Mouse (Mus musculus): ENCODE data around the gene Fitm1. TPM values are rescaled to one million over a fixed set of nuclear protein-coding genes. Genes with fewer than 3 reads are reported as not detected.

The Fitm1 gene
- polyA plus RNA-seq, 1 experiment from 2014 or later = 0.26 TPM

DNA sequence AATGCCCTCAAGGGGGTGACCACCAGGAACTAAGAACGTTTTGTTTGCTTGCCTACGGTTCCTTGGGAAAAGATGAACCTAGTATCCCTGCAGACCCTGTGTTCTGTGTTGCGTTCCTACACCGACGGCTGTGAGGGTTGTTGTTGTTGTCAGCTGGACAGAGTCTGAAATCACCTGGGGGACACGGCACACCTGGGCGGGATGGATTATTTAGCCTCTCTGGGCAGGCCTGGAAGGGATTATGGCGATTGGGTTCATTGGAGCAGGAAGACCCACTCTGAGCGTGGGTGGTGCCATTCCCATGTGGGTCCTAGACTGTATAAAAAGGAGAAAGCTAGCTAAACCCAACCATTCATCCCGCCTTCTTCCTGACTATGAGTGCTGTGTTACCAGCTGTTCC, 13.6 kb upstream of the Fitm1 start:
- Histone ChIP-seq H3K4me3 (ENCODE audit: low read length) (no peak overlapping the region), H3K9me3 (ENCODE audit: control insufficient read depth, low read length) (no peaks in the 10 kb centered on the region), H3K27me3 (replicated peaks; ENCODE audit: control insufficient read depth, insufficient read depth, low read length) (no peaks in the 10 kb centered on the region), H3K27ac (ENCODE audit: low read depth, low read length) (no peak overlapping the region), H3K9ac (ENCODE audit: low read depth, low read length) (no peak overlapping the region), H3K4me2 (ENCODE audit: low read length) (no peak overlapping the region; the same call in 1 of the 2 replicates), H3K4me1 (ENCODE audit: control insufficient read depth, insufficient read depth, low read depth, low read length) (peaks cover 15% of the 10 kb centered on the region), H3K36me3 (ENCODE audit: control insufficient read depth, insufficient read depth, low read length) (peaks cover 22% of the 10 kb centered on the region)
- 87% methylated on average over 10 of the region's 10 CpGs for WGBS
- ATAC-seq = no peak

DNA sequence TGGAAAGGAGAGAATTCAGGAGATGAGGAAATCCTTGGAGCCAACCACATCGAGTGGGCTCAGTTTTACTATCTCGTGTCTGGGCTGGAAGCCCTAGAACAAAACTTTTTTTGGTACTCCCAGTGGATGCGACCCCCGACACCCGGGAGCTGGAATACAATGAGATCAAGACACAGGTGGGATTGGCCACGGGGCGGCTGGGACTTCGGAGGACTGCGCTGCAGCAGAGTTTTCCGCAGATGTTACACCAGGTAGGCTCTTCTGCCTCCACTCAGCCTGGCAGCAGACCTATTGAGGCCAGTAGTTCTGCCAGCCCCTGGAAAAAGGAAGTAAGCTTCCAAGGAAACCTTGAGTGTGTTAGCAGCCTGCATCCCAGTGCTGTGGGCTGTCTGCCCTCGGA, 12.2 kb upstream of the Fitm1 start:
- H3K9ac ChIP-seq (ENCODE audit: low read depth, low read length) = no peak overlapping the region
- no peaks in the 10 kb centered on the region for H3K9me3 ChIP-seq (ENCODE audit: control insufficient read depth, low read length)
- WGBS = 93% methylated on average over 11 of the region's 11 CpGs
- H3K27ac ChIP-seq (ENCODE audit: low read depth, low read length) = no peak overlapping the region
- peaks cover 15% of the 10 kb centered on the region for H3K4me1 ChIP-seq (ENCODE audit: control insufficient read depth, insufficient read depth, low read depth, low read length)
- H3K36me3 ChIP-seq (ENCODE audit: control insufficient read depth, insufficient read depth, low read length) = peaks cover 24% of the 10 kb centered on the region
- ATAC-seq = no peak
- no peak overlapping the region for H3K4me2 ChIP-seq (ENCODE audit: low read length)
- H3K4me3 ChIP-seq (ENCODE audit: low read length) = no peak overlapping the region
- H3K27me3 ChIP-seq (replicated peaks; ENCODE audit: control insufficient read depth, insufficient read depth, low read length) = no peaks in the 10 kb centered on the region

DNA sequence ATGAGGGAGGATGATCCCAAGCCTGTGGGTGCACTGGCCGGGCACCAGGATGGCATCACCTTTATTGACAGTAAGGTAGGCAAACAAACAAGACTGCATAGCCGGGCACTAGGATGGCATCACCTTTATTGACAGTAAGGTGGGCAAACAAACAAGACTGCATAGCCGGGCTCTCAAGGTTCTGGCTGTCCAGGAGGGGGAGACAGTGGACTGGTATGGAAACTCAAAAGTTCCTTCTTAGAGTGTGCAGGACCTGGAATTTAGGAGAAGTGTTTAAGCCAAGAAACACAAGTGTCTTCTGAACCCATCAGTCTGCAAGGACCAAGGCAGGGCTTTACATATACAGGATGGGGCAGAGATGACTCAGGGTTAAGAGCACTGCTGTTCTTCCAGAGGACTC, 9.7 kb upstream of the Fitm1 start:
- Histone ChIP-seq H3K9ac (ENCODE audit: low read depth, low read length) (no peak overlapping the region), H3K27me3 (replicated peaks; ENCODE audit: control insufficient read depth, insufficient read depth, low read length) (no peaks in the 10 kb centered on the region), H3K4me2 (ENCODE audit: low read length) (no peak overlapping the region), H3K27ac (ENCODE audit: low read depth, low read length) (no peak overlapping the region), H3K36me3 (ENCODE audit: control insufficient read depth, insufficient read depth, low read length) (peaks cover 30% of the 10 kb centered on the region), H3K9me3 (ENCODE audit: control insufficient read depth, low read length) (no peaks in the 10 kb centered on the region), H3K4me3 (ENCODE audit: low read length) (no peak overlapping the region), H3K4me1 (ENCODE audit: control insufficient read depth, insufficient read depth, low read depth, low read length) (peaks cover 13% of the 10 kb centered on the region)
- WGBS = 83% methylated on average over 3 of the region's 3 CpGs
- no peak for ATAC-seq

DNA sequence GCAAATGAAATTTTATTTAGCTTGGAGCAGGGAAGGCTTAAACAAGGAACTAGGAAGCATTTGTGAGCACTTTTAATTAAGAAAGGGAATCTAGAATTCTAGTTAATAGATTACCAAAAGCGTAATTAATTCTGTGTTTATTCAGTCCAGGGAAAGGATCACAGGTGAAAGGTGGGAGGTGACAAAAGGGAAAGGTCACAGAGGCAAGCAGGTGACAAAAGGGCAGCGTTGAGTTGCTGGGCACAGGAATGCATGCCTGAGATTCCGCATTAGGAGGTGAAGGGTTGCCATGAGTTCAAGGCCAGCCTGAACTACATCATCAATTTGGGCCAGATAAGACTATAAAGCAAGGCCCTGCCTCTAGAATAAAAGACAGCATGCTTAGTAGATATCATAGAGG, 7.9 kb upstream of the Fitm1 start:
- WGBS = 86% methylated on average over 3 of the region's 3 CpGs
- no peaks in the 10 kb centered on the region for H3K9me3 ChIP-seq (ENCODE audit: control insufficient read depth, low read length)
- H3K9ac ChIP-seq (ENCODE audit: low read depth, low read length) = no peak overlapping the region
- H3K4me2 ChIP-seq (ENCODE audit: low read length) = no peak overlapping the region
- H3K4me3 ChIP-seq (ENCODE audit: low read length) = no peak overlapping the region
- no peaks in the 10 kb centered on the region for H3K27me3 ChIP-seq (replicated peaks; ENCODE audit: control insufficient read depth, insufficient read depth, low read length)
- H3K4me1 ChIP-seq (ENCODE audit: control insufficient read depth, insufficient read depth, low read depth, low read length) = no peaks in the 10 kb centered on the region
- no peak overlapping the region for H3K27ac ChIP-seq (ENCODE audit: low read depth, low read length)
- ATAC-seq = no peak
- peaks cover 30% of the 10 kb centered on the region for H3K36me3 ChIP-seq (ENCODE audit: control insufficient read depth, insufficient read depth, low read length)

DNA sequence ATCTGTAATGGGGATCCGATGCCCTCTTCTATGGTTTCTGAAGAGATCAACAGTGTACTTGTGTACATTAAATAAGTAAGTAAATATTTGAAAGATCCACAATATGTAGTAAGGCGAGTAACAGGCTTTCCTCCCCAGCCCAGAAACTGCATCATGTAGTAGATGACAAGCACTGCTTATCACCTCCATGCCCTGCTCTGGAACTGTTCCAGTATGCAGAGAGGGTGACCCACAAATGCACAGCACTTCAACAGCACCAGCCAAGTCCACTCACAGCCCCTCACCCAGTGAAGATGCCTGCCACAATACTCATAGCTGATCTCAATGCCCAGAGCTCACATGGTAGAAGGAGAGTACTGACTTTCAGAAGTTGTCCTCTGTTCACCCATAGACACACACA, 4.8 kb upstream of the Fitm1 start:
- no peak overlapping the region for H3K4me3 ChIP-seq (ENCODE audit: low read length)
- H3K27me3 ChIP-seq (replicated peaks; ENCODE audit: control insufficient read depth, insufficient read depth, low read length) = no peaks in the 10 kb centered on the region
- no peak for ATAC-seq
- H3K4me1 ChIP-seq (ENCODE audit: control insufficient read depth, insufficient read depth, low read depth, low read length) = no peaks in the 10 kb centered on the region
- WGBS = 89% methylated on average over 2 of the region's 2 CpGs
- H3K9me3 ChIP-seq (ENCODE audit: control insufficient read depth, low read length) = no peaks in the 10 kb centered on the region
- H3K36me3 ChIP-seq (ENCODE audit: control insufficient read depth, insufficient read depth, low read length) = peaks cover 20% of the 10 kb centered on the region
- no peak overlapping the region for H3K9ac ChIP-seq (ENCODE audit: low read depth, low read length)
- H3K4me2 ChIP-seq (ENCODE audit: low read length) = no peak overlapping the region
- H3K27ac ChIP-seq (ENCODE audit: low read depth, low read length) = no peak overlapping the region

DNA sequence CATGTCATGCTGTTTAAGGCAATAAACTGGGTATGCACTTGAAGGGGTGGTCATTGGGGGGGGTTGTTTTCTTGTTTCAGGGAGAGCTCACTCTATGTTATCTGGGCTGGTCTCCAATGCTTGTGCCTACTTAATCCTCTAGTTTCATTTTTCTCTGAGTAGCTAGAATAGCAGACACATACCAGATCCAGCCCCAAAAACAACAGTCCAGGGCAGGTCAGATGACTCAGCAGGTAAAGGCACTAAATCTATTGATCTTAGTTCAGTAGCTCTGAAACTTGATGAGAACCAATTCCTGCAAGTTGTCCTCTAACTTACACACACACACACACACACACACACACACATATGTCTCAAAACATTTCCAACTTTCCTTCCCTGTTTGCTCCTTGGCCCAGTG, 3.7 kb upstream of the Fitm1 start:
- ATAC-seq = no peak
- H3K9me3 ChIP-seq (ENCODE audit: control insufficient read depth, low read length) = no peaks in the 10 kb centered on the region
- no peaks in the 10 kb centered on the region for H3K27me3 ChIP-seq (replicated peaks; ENCODE audit: control insufficient read depth, insufficient read depth, low read length)
- H3K4me2 ChIP-seq (ENCODE audit: low read length) = no peak overlapping the region
- no peak overlapping the region for H3K9ac ChIP-seq (ENCODE audit: low read depth, low read length)
- H3K4me1 ChIP-seq (ENCODE audit: control insufficient read depth, insufficient read depth, low read depth, low read length) = no peaks in the 10 kb centered on the region
- H3K36me3 ChIP-seq (ENCODE audit: control insufficient read depth, insufficient read depth, low read length) = peaks cover 9% of the 10 kb centered on the region
- H3K4me3 ChIP-seq (ENCODE audit: low read length) = no peak overlapping the region
- H3K27ac ChIP-seq (ENCODE audit: low read depth, low read length) = no peak overlapping the region

DNA sequence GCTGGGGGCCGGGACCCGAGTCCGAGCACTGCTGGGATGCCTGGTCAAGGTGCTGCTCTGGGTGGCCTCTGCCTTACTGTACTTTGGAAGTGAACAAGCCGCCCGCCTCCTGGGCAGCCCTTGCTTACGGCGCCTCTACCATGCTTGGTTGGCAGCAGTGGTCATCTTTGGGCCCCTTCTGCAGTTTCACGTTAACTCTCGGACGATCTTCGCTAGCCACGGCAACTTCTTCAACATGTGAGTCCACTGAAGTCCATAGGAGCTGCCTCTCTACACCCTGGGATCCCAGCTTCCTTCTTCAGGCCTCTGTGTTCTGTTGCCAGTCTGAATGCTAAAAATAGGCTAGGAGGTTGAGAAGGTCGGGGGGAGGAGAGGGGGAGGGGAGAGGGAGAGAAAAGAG, 294 bp downstream of the Fitm1 start:
- no peak overlapping the region for H3K27ac ChIP-seq (ENCODE audit: low read depth, low read length)
- no peak overlapping the region for H3K9ac ChIP-seq (ENCODE audit: low read depth, low read length)
- no peak overlapping the region for H3K4me3 ChIP-seq (ENCODE audit: low read length)
- H3K4me2 ChIP-seq (ENCODE audit: low read length) = no peak overlapping the region
- peaks cover 5% of the 10 kb centered on the region for H3K4me1 ChIP-seq (ENCODE audit: control insufficient read depth, insufficient read depth, low read depth, low read length)
- WGBS = 74% methylated on average over 13 of the region's 13 CpGs
- no peaks in the 10 kb centered on the region for H3K9me3 ChIP-seq (ENCODE audit: control insufficient read depth, low read length)
- H3K36me3 ChIP-seq (ENCODE audit: control insufficient read depth, insufficient read depth, low read length) = peaks cover 2% of the 10 kb centered on the region; the same call in 1 of the 2 replicates
- no peak for ATAC-seq
- no peaks in the 10 kb centered on the region for H3K27me3 ChIP-seq (replicated peaks; ENCODE audit: control insufficient read depth, insufficient read depth, low read length)

DNA sequence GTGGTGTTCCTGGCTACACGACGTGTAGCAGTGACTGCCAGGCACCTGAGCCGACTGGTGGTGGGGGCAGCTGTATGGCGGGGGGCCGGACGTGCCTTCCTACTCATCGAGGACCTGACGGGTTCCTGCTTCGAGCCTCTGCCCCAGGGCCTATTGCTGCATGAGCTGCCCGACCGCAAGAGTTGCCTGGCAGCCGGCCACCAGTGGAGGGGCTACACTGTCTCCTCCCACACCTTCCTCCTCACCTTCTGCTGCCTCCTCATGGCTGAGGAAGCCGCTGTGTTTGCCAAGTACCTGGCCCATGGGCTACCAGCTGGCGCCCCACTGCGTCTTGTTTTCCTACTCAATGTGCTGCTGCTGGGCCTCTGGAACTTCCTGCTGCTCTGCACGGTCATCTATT, 959 bp downstream of the Fitm1 start:
- H3K4me1 ChIP-seq (ENCODE audit: control insufficient read depth, insufficient read depth, low read depth, low read length) = peaks cover 5% of the 10 kb centered on the region
- ATAC-seq = no peak
- H3K27ac ChIP-seq (ENCODE audit: low read depth, low read length) = no peak overlapping the region
- no peak overlapping the region for H3K4me3 ChIP-seq (ENCODE audit: low read length)
- H3K9ac ChIP-seq (ENCODE audit: low read depth, low read length) = no peak overlapping the region
- H3K4me2 ChIP-seq (ENCODE audit: low read length) = no peak overlapping the region
- 77% methylated on average over 16 of the region's 16 CpGs for WGBS
- peaks cover 6% of the 10 kb centered on the region for H3K36me3 ChIP-seq (ENCODE audit: control insufficient read depth, insufficient read depth, low read length)
- H3K27me3 ChIP-seq (replicated peaks; ENCODE audit: control insufficient read depth, insufficient read depth, low read length) = no peaks in the 10 kb centered on the region
- H3K9me3 ChIP-seq (ENCODE audit: control insufficient read depth, low read length) = no peaks in the 10 kb centered on the region

DNA sequence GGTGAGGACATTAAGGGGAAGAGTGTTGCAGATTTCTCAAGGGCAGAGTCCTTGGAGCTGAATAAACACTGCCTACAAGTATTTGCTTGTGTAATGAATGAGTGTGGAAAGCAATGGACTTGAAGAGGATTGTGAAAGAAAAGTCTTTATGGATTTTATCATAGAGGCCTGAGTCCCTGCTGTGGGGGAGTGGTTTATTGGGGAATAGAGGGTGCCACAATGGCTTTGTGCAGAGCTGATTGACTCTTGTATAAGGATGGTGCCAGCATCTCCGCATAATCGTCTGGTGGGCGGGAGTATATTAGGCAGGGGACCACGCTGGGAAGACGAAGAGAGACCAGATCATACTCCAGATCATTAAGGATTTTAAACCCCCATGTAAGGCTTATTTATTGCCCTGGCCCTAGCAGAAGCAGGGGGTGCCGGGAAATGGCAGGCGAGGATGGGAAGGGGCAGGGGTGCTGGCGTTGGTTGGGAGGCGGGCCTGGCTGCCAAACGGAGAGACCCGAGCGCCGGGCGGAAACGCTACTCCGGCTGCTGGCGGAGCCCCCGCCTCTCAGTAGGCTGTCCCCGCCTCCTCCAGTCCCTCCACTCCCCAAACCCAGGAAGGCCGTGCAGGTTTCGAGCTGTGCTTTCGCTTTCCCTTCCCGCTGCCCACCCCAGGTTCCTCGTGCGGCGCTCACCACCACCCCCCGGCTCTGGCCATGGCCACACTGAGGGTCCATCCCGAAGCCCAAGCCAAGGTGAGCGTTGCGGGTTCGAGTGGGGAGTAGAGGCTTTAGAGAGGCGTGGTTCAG, 2.7 kb downstream of the Fitm1 start, which contains the start of gene Psme1:
TSS of gene Psme1 (plus strand) at position 253 of the 797 bp plus-strand sequence.
- Histone ChIP-seq H3K4me3 (ENCODE audit: low read length) (peak within 1 kb of the TSS; percentile 71), H3K9ac (ENCODE audit: low read depth, low read length) (peak within 1 kb of the TSS; percentile 93), H3K4me2 (ENCODE audit: low read length) (peak within 1 kb of the TSS; percentile 93), H3K27me3 (replicated peaks; ENCODE audit: control insufficient read depth, insufficient read depth, low read length) (no peaks in the 10 kb centered on the region), H3K27ac (ENCODE audit: low read depth, low read length) (peak within 1 kb of the TSS; percentile 89), H3K36me3 (ENCODE audit: control insufficient read depth, insufficient read depth, low read length) (peaks cover 9% of the 10 kb centered on the region), H3K9me3 (ENCODE audit: control insufficient read depth, low read length) (no peaks in the 10 kb centered on the region), H3K4me1 (ENCODE audit: control insufficient read depth, insufficient read depth, low read depth, low read length) (peaks cover 5% of the 10 kb centered on the region)
- ATAC-seq = peak; percentile 95
- under 1% methylated on average over 32 of the region's 32 CpGs for WGBS
